Comparison of ENCODE assay signal across 9 mouse cellular contexts in the genomic region with DNA sequence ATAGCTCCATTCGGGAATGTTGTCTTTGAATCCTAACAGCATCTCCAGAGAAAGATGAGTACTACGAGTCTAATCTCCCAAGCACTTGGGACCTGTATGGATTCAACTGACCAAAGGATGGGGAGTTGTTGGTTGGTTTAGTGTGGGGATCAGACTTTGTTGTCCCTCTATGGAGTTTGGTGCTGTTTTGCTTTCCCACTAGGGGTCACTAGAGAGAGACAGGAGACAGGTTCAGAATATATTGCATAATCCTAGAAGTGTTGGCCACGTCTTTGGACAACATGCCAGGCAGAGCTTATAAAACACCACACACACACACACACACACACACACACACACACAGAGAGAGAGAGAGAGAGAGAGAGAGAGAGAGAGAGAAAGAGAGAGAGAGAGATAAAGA.
DNase-seq lines count a peak whose midpoint lies in the region; ATAC-seq and TF ChIP-seq lines count a peak whose summit lies in the region.
"Had no signal": no experiment of that assay in that cellular context is flagged by ENCODE, and none has a peak within 500 bp of the region (broad histone marks: within the 10 kb centered on the region; RNA-seq: fewer than 3 reads in every experiment).

No protein-coding gene starts in this region.

- peak; percentile 76 for TF ChIP-seq RAD21 in CH12.LX (IDR thresholded peaks at IDR 0.05; ENCODE audit: low read depth, low read length)

- no peaks in the 10 kb centered on the region for H3K9me3 ChIP-seq in kidney, embryonic 15.5 days (replicated peaks)
- no peaks in the 10 kb centered on the region for H3K9me3 ChIP-seq in CH12.LX (replicated peaks; ENCODE audit: low read length)
- H3K9me3 ChIP-seq in midbrain, embryonic 10.5 days (replicated peaks), result no peaks in the 10 kb centered on the region

- no peaks in the 10 kb centered on the region for H3K36me3 ChIP-seq in kidney, adult 2 months (ENCODE audit: control insufficient read depth, insufficient read depth, low read length)
- no peaks in the 10 kb centered on the region for H3K36me3 ChIP-seq in kidney, embryonic 15.5 days
- no peaks in the 10 kb centered on the region for H3K36me3 ChIP-seq in CH12.LX (replicated peaks in 1 of 2; ENCODE audit: control insufficient read depth in 1 of 2, insufficient read depth in 1 of 2, low read length in 1 of 2)
- no peaks in the 10 kb centered on the region for H3K36me3 ChIP-seq in midbrain, embryonic 10.5 days

- 59% methylated on average over 3 of the region's 3 CpGs for WGBS in kidney, adult 2 months
- 66% methylated on average over 3 of the region's 3 CpGs for WGBS in kidney, embryonic 15.5 days
- WGBS in midbrain, embryonic 10.5 days, result 60% methylated on average over 3 of the region's 3 CpGs

- H3K79me2 ChIP-seq in CH12.LX (replicated peaks; ENCODE audit: control insufficient read depth, extremely low read depth, insufficient read depth, poor library complexity, severe bottlenecking), result no peaks in the 10 kb centered on the region

- peak; percentile 23; the same call in 1 of the 2 replicates for TF ChIP-seq CTCF in kidney, adult 2 months (conservative IDR thresholded peaks at IDR 0.05; ENCODE audit: insufficient read depth, insufficient read length, low read depth, low read length)
- peak; percentile 79 to 83 for TF ChIP-seq CTCF in CH12.LX (conservative IDR thresholded peaks at IDR 0.05 in 1 of 2, IDR thresholded peaks at IDR 0.05 in 1 of 2; ENCODE audit: low read depth in 2 of 2, low read length in 2 of 2)

- H3K27me3 ChIP-seq in kidney, adult 2 months (replicated peaks; ENCODE audit: control insufficient read depth, insufficient read depth, low read length), result no peaks in the 10 kb centered on the region
- H3K27me3 ChIP-seq in kidney, embryonic 15.5 days, result no peaks in the 10 kb centered on the region
- H3K27me3 ChIP-seq in CH12.LX (replicated peaks), result no peaks in the 10 kb centered on the region
- H3K27me3 ChIP-seq in midbrain, embryonic 10.5 days (ENCODE audit: low read depth, poor library complexity, severe bottlenecking), result no peaks in the 10 kb centered on the region

- no peak for TF ChIP-seq EP300 in CH12.LX (IDR thresholded peaks at IDR 0.05; ENCODE audit: low read length)

- H3K9ac ChIP-seq in kidney, embryonic 15.5 days, result no peak overlapping the region
- no peak overlapping the region for H3K9ac ChIP-seq in CH12.LX (ENCODE audit: insufficient read depth, low read depth)

- dilution Hi-C loops in CH12.LX (cut with MboI; ENCODE audit: extremely low pct_ligation_motif_present, extremely low pct_unique_long_range_greater_than_20kb, low sequenced_read_pairs), result no loop called here

- DNase-seq in kidney, adult 2 months, result peak; percentile 72
- DNase-seq in CH12.LX (ENCODE audit: extremely low read depth), result peak; percentile 72
- DNase-seq in heart, postnatal 4 days, result peak; percentile 26
- peak; percentile 51 for DNase-seq in retina, embryonic 14.5 days (ENCODE audit: low spot score)
- DNase-seq in yolk sac, embryonic 10.5 days (ENCODE audit: low spot score), result no peak
- no peak for DNase-seq in midbrain, embryonic 10.5 days (ENCODE audit: low spot score)

- in situ Hi-C loops in CH12.LX (cut with MboI; ENCODE audit: low pct_ligation_motif_present, low pct_unique_long_range_greater_than_20kb, low sequenced_read_pairs), result no loop called here

- no peak overlapping the region for H3K4me3 ChIP-seq in kidney, adult 2 months (ENCODE audit: insufficient read depth, low read depth, low read length)
- H3K4me3 ChIP-seq in kidney, embryonic 15.5 days (replicated peaks), result no peak overlapping the region
- H3K4me3 ChIP-seq in CH12.LX (replicated peaks in 1 of 3; ENCODE audit: low read depth in 2 of 3, low read length in 2 of 3, poor library complexity in 1 of 3), result no peak overlapping the region
- no peak overlapping the region for H3K4me3 ChIP-seq in midbrain, embryonic 10.5 days

- no peak overlapping the region for H3K4me2 ChIP-seq in kidney, embryonic 15.5 days
- H3K4me2 ChIP-seq in CH12.LX (ENCODE audit: insufficient read depth, low read depth, poor library complexity, severe bottlenecking), result no peak overlapping the region

- H3K4me1 ChIP-seq in kidney, adult 2 months (ENCODE audit: control insufficient read depth, insufficient read depth, low read length), result 0 out of 2 replicates have a peak, but pooled peaks cover 3% of the 10 kb centered on the region
- peaks cover 4% of the 10 kb centered on the region for H3K4me1 ChIP-seq in kidney, embryonic 15.5 days
- peaks cover 2 to 11% of the 10 kb centered on the region in 2 experiments for H3K4me1 ChIP-seq in CH12.LX (ENCODE audit: control insufficient read depth in 1 of 2, insufficient read depth in 2 of 2)
- peaks cover 7% of the 10 kb centered on the region for H3K4me1 ChIP-seq in midbrain, embryonic 10.5 days

- no peak for ATAC-seq in kidney, embryonic 15.5 days (replicated peaks; ENCODE audit: low FRiP score)
- ATAC-seq in activated CD4-positive, CD25-positive, alpha-beta regulatory T cell, adult 4 months, result peak; percentile 86

- TF ChIP-seq POLR2A in kidney, adult 2 months (IDR thresholded peaks at IDR 0.05; ENCODE audit: low read depth, low read length), result no peak
- TF ChIP-seq POLR2A in CH12.LX (IDR thresholded peaks at IDR 0.05; ENCODE audit: low read depth, low read length), result no peak

- no peak overlapping the region for H3K27ac ChIP-seq in kidney, adult 2 months (ENCODE audit: insufficient read depth, low read depth, low read length)
- H3K27ac ChIP-seq in kidney, embryonic 15.5 days, result no peak overlapping the region
- no peak overlapping the region for H3K27ac ChIP-seq in CH12.LX (ENCODE audit: insufficient read depth, low read depth)
- no peak overlapping the region for H3K27ac ChIP-seq in midbrain, embryonic 10.5 days (replicated peaks)
- H3K27ac ChIP-seq: macrophage had no signal

TF ChIP-seq in CH12.LX, 34 proteins besides CTCF, POLR2A, EP300 and RAD21:
- 0 out of 2 replicates have a peak, but pooled peaks have one; percentile 48 for TF ChIP-seq MYC (IDR thresholded peaks at IDR 0.05; ENCODE audit: low read depth, low read length)
- no peak for TF ChIP-seq MAX (IDR thresholded peaks at IDR 0.05; ENCODE audit: low read length)
- TF ChIP-seq ZKSCAN1 (IDR thresholded peaks at IDR 0.05; ENCODE audit: borderline replicate concordance, low read depth, low read length), result no peak
- 0 out of 2 replicates have a peak, but pooled peaks have one; percentile 27 for TF ChIP-seq MEF2A (IDR thresholded peaks at IDR 0.05; ENCODE audit: borderline replicate concordance, low read depth, low read length)
- TF ChIP-seq ZC3H11A (IDR thresholded peaks at IDR 0.05; ENCODE audit: low read depth, low read length), result peak; percentile 42
- TF ChIP-seq ELF1 (IDR thresholded peaks at IDR 0.05; ENCODE audit: low read depth, low read length), result no peak
- no peak for TF ChIP-seq CHD1 (IDR thresholded peaks at IDR 0.05; ENCODE audit: low read depth, low read length)
- TF ChIP-seq IRF4 (IDR thresholded peaks at IDR 0.05; ENCODE audit: low read depth, low read length), result 0 out of 2 replicates have a peak, but pooled peaks have one; percentile 18
- TF ChIP-seq NRF1 (IDR thresholded peaks at IDR 0.05; ENCODE audit: low read depth, low read length), result no peak
- TF ChIP-seq JUND (conservative IDR thresholded peaks at IDR 0.05; ENCODE audit: low read depth, low read length), result peak; percentile 50
- no peak; the same call in 1 of the 2 replicates for TF ChIP-seq GABPA (IDR thresholded peaks at IDR 0.05; ENCODE audit: insufficient replicate concordance, low read depth, low read length)
- no peak for TF ChIP-seq USF1 (IDR thresholded peaks at IDR 0.05; ENCODE audit: low read depth, low read length)
- TF ChIP-seq SMC3 (IDR thresholded peaks at IDR 0.05; ENCODE audit: low read depth, low read length), result peak; percentile 84
- no peak for TF ChIP-seq ZMIZ1 (IDR thresholded peaks at IDR 0.05; ENCODE audit: low read depth, low read length)
- no peak for TF ChIP-seq SIN3A (IDR thresholded peaks at IDR 0.05; ENCODE audit: low read length)
- no peak for TF ChIP-seq CHD2 (IDR thresholded peaks at IDR 0.05; ENCODE audit: low read length)
- TF ChIP-seq TCF12 (IDR thresholded peaks at IDR 0.05; ENCODE audit: low read depth, low read length), result no peak
- no peak for TF ChIP-seq NELFE (IDR thresholded peaks at IDR 0.05; ENCODE audit: low read depth, low read length)
- no peak for TF ChIP-seq RCOR1 (conservative IDR thresholded peaks at IDR 0.05; ENCODE audit: low read depth, low read length)
- TF ChIP-seq BHLHE40 (IDR thresholded peaks at IDR 0.05; ENCODE audit: low read depth, low read length), result no peak
- TF ChIP-seq JUN (IDR thresholded peaks at IDR 0.05; ENCODE audit: insufficient read depth, low read depth, low read length), result no peak
- no peak for TF ChIP-seq PAX5 (IDR thresholded peaks at IDR 0.05; ENCODE audit: low read length)
- no peak for TF ChIP-seq E2F4 (IDR thresholded peaks at IDR 0.05; ENCODE audit: insufficient replicate concordance, low read depth, low read length)
- TF ChIP-seq ZNF384 (IDR thresholded peaks at IDR 0.05; ENCODE audit: low read depth, low read length), result no peak
- no peak for TF ChIP-seq ETS1 (conservative IDR thresholded peaks at IDR 0.05; ENCODE audit: low read depth, low read length)
- TF ChIP-seq UBTF (IDR thresholded peaks at IDR 0.05; ENCODE audit: low read depth, low read length), result no peak
- TF ChIP-seq MXI1 (IDR thresholded peaks at IDR 0.05; ENCODE audit: low read depth, low read length), result no peak

Comparison
In these comparisons a context has a peak if more than half of its experiments do, and no peak if none do; other contexts are left out.
1. DNase-seq: peak in kidney, adult 2 months (single experiment), CH12.LX (single experiment), heart, postnatal 4 days (single experiment) and retina, embryonic 14.5 days (single experiment); none in yolk sac, embryonic 10.5 days (single experiment) and midbrain, embryonic 10.5 days (single experiment).